Mouse (Mus musculus) frontal cortex, adult (tissue): ENCODE results near the gene Lin7b.
"Not testable (repeated sequence)": the region's sequence is repeated elsewhere in the genome, so short reads cannot be mapped to it uniquely, and the experiment has no call there.

Experiments used
- ATAC-seq: cut with Nextera tagmentation; 2 replicates; pipeline ENCODE4 v1.9.2; 2017; ENCODE audit warnings: mild to moderate bottlenecking, moderate library complexity, mixed read lengths; ENCODE audit not compliant: low TSS enrichment

The Lin7b gene

GRCm38 (mm10) chr7:45370475-45371311, at the start of gene Lin7b:
TSS of gene Lin7b (minus strand) at chr7:45370583.
- ATAC-seq, result peak; percentile 55

GRCm38 (mm10) chr7:45417962-45418492, 47.6 kb upstream of the Lin7b start:
- ATAC-seq, result no peak

- peak; percentile 62; the same call in 1 of the 2 replicates for ATAC-seq
Measured at GRCm38 (mm10) chr7:45415636-45416035, 45.3 kb upstream of the Lin7b start.

GRCm38 (mm10) chr7:45414740-45415224, 44.4 kb upstream of the Lin7b start:
- ATAC-seq, result no peak

- ATAC-seq, result no peak
Measured at GRCm38 (mm10) chr7:45413864-45414739, 43.7 kb upstream of the Lin7b start.

GRCm38 (mm10) chr7:45413113-45413863, 42.9 kb upstream of the Lin7b start, which contains the start of gene Ntf5:
TSS of gene Ntf5 (plus strand) at chr7:45413695.
- no peak for ATAC-seq

- ATAC-seq, result no peak
Measured at GRCm38 (mm10) chr7:45412421-45412820, 42.0 kb upstream of the Lin7b start.

GRCm38 (mm10) chr7:45409497-45410163, 39.2 kb upstream of the Lin7b start:
- ATAC-seq, result no peak

GRCm38 (mm10) chr7:45408949-45409348, 38.6 kb upstream of the Lin7b start:
- no peak for ATAC-seq

GRCm38 (mm10) chr7:45408351-45408750, 38.0 kb upstream of the Lin7b start:
- ATAC-seq, result no peak

- no peak for ATAC-seq
Measured at GRCm38 (mm10) chr7:45407836-45408235, 37.5 kb upstream of the Lin7b start.

GRCm38 (mm10) chr7:45406157-45407156, 36.1 kb upstream of the Lin7b start:
- ATAC-seq, result no peak

- ATAC-seq, result peak; percentile 50; the same call in 1 of the 2 replicates
Measured at GRCm38 (mm10) chr7:45405091-45406075, 35.0 kb upstream of the Lin7b start, which contains the start of gene Kcna7. TSS of gene Kcna7 (plus strand) at chr7:45405653.

- no peak for ATAC-seq
Measured at GRCm38 (mm10) chr7:45403532-45404261, 33.3 kb upstream of the Lin7b start.

- no peak for ATAC-seq
Measured at GRCm38 (mm10) chr7:45401521-45402085, 31.2 kb upstream of the Lin7b start.

- no peak for ATAC-seq
Measured at GRCm38 (mm10) chr7:45396787-45397186, 26.4 kb upstream of the Lin7b start.

- ATAC-seq, result not testable (repeated sequence)
Measured at GRCm38 (mm10) chr7:45396337-45396775, 26.0 kb upstream of the Lin7b start.
